Mouse (Mus musculus): ENCODE measurements around the gene Rpl10l. TPM values are rescaled to one million over a fixed set of nuclear protein-coding genes. Genes with fewer than 3 reads are reported as not detected.

Gene Rpl10l
- polyA plus RNA-seq (2014; fragmentation: Illumina TruSeq; extraction: RNeasy Lipid Tissue Mini Kit (QIAGEN cat#74804)) = not detected

DNA sequence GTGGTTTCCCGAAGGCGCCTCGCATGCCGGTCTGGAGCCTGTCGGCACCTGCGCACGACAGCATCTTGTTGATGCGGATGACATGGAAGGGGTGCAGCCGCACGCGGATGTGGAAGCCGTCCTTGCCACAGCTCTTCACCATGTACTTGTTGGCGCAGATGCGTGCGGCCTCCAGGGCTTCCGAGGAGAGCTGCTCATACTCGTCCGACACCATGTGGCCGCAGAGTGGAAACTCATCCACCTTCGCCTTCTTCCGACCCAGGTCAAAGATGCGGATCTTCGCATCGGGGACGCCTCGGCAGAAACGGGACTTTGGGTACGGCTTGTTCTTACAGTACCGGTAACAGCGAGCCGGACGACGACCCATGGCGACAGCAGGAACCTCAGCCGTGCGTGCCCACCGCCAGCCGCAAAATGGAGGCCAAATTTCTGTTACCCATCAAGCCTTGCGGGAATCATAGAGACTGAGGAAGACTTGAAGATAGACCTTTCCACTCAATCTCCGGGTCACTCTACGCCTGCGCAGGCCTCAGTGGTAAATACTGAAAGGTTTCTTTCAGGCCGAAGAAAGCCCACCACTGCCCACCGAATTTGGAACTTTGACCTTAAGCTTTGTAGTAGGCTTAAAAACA lies at the start of gene Rpl10l:
Gene Rpl10l (minus strand): TSS at position 411 of the 632 bp plus-strand sequence.

